Mouse (Mus musculus) C2C12 (cell line): Measurements from ENCODE around the gene Rnf40. TPM values are rescaled to one million over a fixed set of nuclear protein-coding genes. Genes with fewer than 3 reads are reported as not detected.

Experiments used
- H3K27me3 ChIP-seq: one replicate; pipeline ENCODE4 v1.6.1; 2011; ENCODE audit not compliant: control insufficient read depth, insufficient read depth, insufficient read length
- H3K36me3 ChIP-seq: one replicate; pipeline ENCODE4 v1.6.1; 2011; ENCODE audit not compliant: control insufficient read depth, insufficient read depth
- H3K4me3 ChIP-seq: one replicate; pipeline ENCODE4 v1.5.1; 2011; ENCODE audit warnings: mild to moderate bottlenecking, control low read depth; ENCODE audit not compliant: poor library complexity, insufficient read depth, severe bottlenecking
- H3K79me2 ChIP-seq: one replicate; pipeline ENCODE4 v1.6.1; 2011; ENCODE audit not compliant: control insufficient read depth, insufficient read depth
- H3K79me3 ChIP-seq: one replicate; pipeline ENCODE4 v1.6.1; 2011; ENCODE audit warnings: low read depth, control low read depth
- H3ac ChIP-seq: one replicate; pipeline ENCODE3; 2011; ENCODE audit warnings: low read depth; ENCODE audit not compliant: control insufficient read depth, insufficient read length
- CEBPB ChIP-seq: IDR thresholded peaks from one replicate; pipeline ENCODE4 v1.6.1; 2011; ENCODE audit warnings: low read depth, mild to moderate bottlenecking, control low read depth, moderate library complexity
- CTCF ChIP-seq: IDR thresholded peaks from one replicate; pipeline ENCODE4 v1.5.1; 2011; ENCODE audit not compliant: control insufficient read depth, insufficient read depth, insufficient read length
- FOSL1 ChIP-seq: IDR thresholded peaks from one replicate; pipeline ENCODE4 v1.8.0; 2011; ENCODE audit warnings: mild to moderate bottlenecking, low read length; ENCODE audit not compliant: poor library complexity, insufficient read depth, severe bottlenecking
- MAX ChIP-seq: IDR thresholded peaks from one replicate; pipeline ENCODE4 v1.6.1; 2011; ENCODE audit warnings: mild to moderate bottlenecking, control low read depth
- MYOD1 ChIP-seq: IDR thresholded peaks from one replicate; pipeline ENCODE4 v1.6.1; 2011; ENCODE audit warnings: low read depth; ENCODE audit not compliant: control insufficient read depth, insufficient read length
- MYOG ChIP-seq: IDR thresholded peaks from one replicate; pipeline ENCODE4 v1.6.1; 2011; ENCODE audit not compliant: control insufficient read depth, insufficient read length; ENCODE audit errors: extremely low read depth
- USF1 ChIP-seq: IDR thresholded peaks from one replicate; pipeline ENCODE4 v1.6.1; 2011; ENCODE audit warnings: low read depth, mild to moderate bottlenecking, control low read depth, moderate library complexity
- polyA plus RNA-seq: library from polyadenylated mRNA; unstranded; fragments of >200 nt; fragmentation: generic; extraction: Trizol; gene quantifications from one replicate; pipeline ENCODE4 v1.2.1, GENCODE M21; 2012; ENCODE audit warnings: missing spikeins

The Rnf40 gene
- polyA plus RNA-seq, 1 experiment, result 29.7 TPM

GRCm38 (mm10) chr7:127561340-127561858 lies 27.2 kb upstream of the Rnf40 start, which contains the start of gene Tmem265:
Gene Tmem265, plus strand, starts transcription at chr7:127561390.
- Histone ChIP-seq H3K4me3 (no peak within 1 kb of the TSS), H3K36me3 (peaks cover 72% of the 10 kb centered on the region), H3K79me2 (no peaks in the 10 kb centered on the region), H3K79me3 (peaks cover 1% of the 10 kb centered on the region), H3ac (no peak within 1 kb of the TSS), H3K27me3 (no peaks in the 10 kb centered on the region)
- TF ChIP-seq FOSL1, result no peak
- no peak for TF ChIP-seq CEBPB
- TF ChIP-seq MAX, result no peak
- no peak for TF ChIP-seq MYOD1
- no peak for TF ChIP-seq CTCF
- no peak for TF ChIP-seq MYOG
- no peak for TF ChIP-seq USF1

DNA sequence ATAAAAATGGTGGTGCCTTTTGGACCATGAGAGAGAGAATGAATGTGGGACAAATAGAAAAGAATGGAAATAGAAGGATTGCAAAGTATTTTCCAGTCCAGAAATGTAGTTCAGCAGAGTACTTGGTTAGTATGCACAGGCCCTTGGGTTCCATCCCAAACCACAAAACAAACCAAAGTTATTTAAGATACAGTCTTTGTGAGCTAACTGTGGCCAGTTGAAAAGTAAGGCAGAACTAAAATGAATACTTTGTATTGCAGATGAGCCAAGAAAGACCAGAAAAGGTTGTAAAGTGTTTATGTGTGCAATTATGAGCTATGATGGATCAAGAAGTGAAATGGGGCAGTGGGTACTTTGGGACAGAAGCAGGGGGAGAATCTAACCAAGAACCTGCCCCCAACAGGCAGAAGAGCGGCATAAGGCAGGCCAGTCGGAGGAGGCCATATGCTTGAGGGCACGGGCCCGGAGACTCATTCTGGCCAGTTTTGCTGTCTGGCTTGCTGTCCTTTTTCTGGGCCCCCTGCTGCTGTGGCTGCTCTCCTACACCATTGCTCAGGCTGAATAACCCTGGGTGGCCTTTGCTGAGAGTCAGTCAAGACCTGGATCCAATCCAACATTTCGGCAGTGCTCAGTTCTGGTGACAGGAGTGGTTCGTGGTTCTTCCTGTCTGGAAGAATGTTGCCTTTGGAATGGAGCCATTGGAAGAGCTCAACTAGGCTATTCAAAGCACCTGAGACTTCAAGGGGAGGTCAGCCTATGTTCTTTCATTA lies 24.0 kb upstream of the Rnf40 start:
- Histone ChIP-seq H3ac (no peak overlapping the region), H3K79me3 (peaks cover 1% of the 10 kb centered on the region), H3K36me3 (peaks cover 50% of the 10 kb centered on the region), H3K4me3 (no peak overlapping the region), H3K79me2 (no peaks in the 10 kb centered on the region), H3K27me3 (no peaks in the 10 kb centered on the region)
- TF ChIP-seq CTCF, result no peak
- no peak for TF ChIP-seq MYOG
- TF ChIP-seq CEBPB, result no peak
- no peak for TF ChIP-seq MYOD1
- TF ChIP-seq MAX, result no peak
- no peak for TF ChIP-seq USF1

DNA sequence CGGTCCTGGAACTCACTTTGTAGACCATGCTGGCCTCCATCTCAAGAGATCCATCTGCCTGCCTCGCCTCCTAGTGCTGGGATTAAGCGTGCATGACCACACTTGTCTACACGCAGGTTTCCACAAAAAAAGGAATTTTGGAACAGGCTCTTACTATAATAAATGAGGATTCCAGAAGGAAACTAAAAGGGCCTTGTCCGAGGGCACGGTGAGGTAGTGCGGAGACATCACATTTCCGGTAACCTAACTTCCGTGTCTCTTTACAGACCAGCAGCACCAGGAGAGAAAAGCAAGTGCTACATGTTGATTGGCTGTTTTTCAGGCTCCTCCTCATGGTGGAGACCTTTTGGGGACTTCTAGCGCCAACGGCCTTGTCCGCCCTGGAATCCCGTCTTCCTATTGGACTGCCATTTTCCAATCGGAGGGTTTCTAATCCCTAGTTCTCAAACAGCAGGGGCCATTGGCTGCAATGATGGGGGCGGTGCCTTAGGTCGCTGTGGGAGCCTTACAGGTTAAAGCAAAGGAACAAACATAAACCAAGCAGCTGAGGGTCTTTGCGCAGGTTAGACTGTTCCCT lies 15.6 kb upstream of the Rnf40 start, which contains the start of gene Phkg2:
TSS of gene Phkg2 (plus strand) at position 446 of the 577 bp plus-strand sequence.
- TF ChIP-seq MAX (peak; percentile 34), MYOD1 (no peak)
- Histone ChIP-seq H3K27me3 (no peaks in the 10 kb centered on the region), H3ac (peak within 1 kb of the TSS; percentile 64)

GRCm38 (mm10) chr7:127573503-127574008 lies 15.0 kb upstream of the Rnf40 start:
- TF ChIP-seq CTCF, result no peak
- no peak for TF ChIP-seq MAX
- no peak for TF ChIP-seq FOSL1
- TF ChIP-seq MYOD1, result no peak
- TF ChIP-seq MYOG, result no peak
- TF ChIP-seq USF1, result no peak
- TF ChIP-seq CEBPB, result no peak
- peaks cover 6% of the 10 kb centered on the region for H3K79me3 ChIP-seq

More for the DNA sequence above, 15.6 kb upstream of the Rnf40 start, which contains the start of gene Phkg2:
- peak within 1 kb of the TSS; percentile 43 for H3K4me3 ChIP-seq
- peaks cover 19% of the 10 kb centered on the region for H3K79me2 ChIP-seq
- no peaks in the 10 kb centered on the region for H3K36me3 ChIP-seq
- peaks cover 6% of the 10 kb centered on the region for H3K79me3 ChIP-seq

DNA sequence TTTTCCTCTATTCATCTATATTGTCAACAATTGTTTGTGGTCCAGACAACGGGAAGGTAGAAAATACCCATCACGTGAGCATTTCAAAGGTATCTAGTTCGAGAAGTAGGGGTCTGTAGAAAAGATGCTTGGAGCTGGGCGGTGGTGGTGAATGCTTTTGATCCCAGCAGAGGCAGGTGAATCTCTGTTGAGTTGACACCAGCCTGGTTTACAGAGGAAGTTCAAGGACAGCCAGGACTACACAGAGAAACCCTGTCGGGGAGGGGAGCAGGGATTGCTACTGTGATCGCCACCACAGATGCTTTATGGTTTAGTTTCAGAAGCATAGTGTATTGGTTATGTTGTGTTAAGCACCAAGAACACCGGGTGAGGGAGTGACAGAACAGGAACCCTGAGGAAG lies 14.5 kb upstream of the Rnf40 start:
- peaks cover 19% of the 10 kb centered on the region for H3K79me2 ChIP-seq
- peak overlapping the region; percentile 18 for H3ac ChIP-seq
- H3K36me3 ChIP-seq, result peaks cover 5% of the 10 kb centered on the region
- H3K4me3 ChIP-seq, result peak overlapping the region; percentile 40
- H3K27me3 ChIP-seq, result no peaks in the 10 kb centered on the region
- H3K79me3 ChIP-seq, result peaks cover 6% of the 10 kb centered on the region
- TF ChIP-seq FOSL1 (no peak), MYOD1 (no peak), USF1 (no peak), MAX (no peak), CEBPB (no peak), MYOG (no peak), CTCF (no peak)

More at GRCm38 (mm10) chr7:127573503-127574008, 15.0 kb upstream of the Rnf40 start:
- Histone ChIP-seq H3K27me3 (no peaks in the 10 kb centered on the region), H3ac (peak overlapping the region; percentile 64), H3K4me3 (peak overlapping the region; percentile 40), H3K36me3 (peaks cover 5% of the 10 kb centered on the region), H3K79me2 (peaks cover 19% of the 10 kb centered on the region)

DNA sequence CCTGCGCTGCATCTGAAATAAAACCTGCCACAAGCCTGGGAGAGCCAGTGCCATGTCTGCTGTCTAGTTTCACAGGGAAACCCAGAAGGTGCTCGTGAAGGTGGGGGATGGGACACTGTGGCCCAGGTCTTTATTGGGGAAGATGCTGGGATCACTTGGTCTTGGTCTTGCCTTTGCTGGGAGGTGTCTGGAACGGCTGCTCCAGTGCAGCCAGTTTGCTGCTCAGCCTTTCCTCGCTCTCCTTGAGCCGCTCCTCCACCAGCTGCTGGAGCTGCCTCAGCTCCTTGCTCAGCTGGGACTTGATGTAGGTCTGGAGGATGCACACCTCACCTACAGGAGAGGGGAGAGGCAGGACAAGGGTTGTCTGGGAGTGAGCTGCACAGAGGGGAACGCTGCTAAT lies 5.3 kb upstream of the Rnf40 start:
- TF ChIP-seq MYOG (no peak), USF1 (no peak), CTCF (no peak), CEBPB (no peak), MAX (no peak)
- H3K79me2 ChIP-seq, result no peaks in the 10 kb centered on the region
- no peaks in the 10 kb centered on the region for H3K79me3 ChIP-seq
- H3K4me3 ChIP-seq, result no peak overlapping the region
- H3K27me3 ChIP-seq, result no peaks in the 10 kb centered on the region
- H3K36me3 ChIP-seq, result peaks cover 27% of the 10 kb centered on the region
- no peak overlapping the region for H3ac ChIP-seq
